Mouse (Mus musculus): Measurements from ENCODE around the gene Dcakd.

The Dcakd gene

GRCm38 (mm10) chr11:102945306-102946264, 82.5 kb downstream of the Dcakd start:
- DNase-seq (ENCODE audit: low read depth in 2 of 2, low spot score in 2 of 2), result no peak
